Mouse (Mus musculus) limb, embryonic 14.5 days (tissue): ENCODE measurements at regions not wholly inside any gene's neighbourhood (a gene's known extent, or its start where the extent isn't known, plus 50 kb on each side); places are given as distances from the start of the nearest gene placed in this dataset.

Experiments
- ATAC-seq: fragments of 200-750 bp; cut with Nextera tagmentation; 2 replicates; pipeline ENCODE4 v1.8.0; 2017; ENCODE audit warnings: low read depth, moderate number of reproducible peaks, moderate TSS enrichment; ENCODE audit not compliant: low FRiP score
- DNase-seq: peaks from one replicate; pipeline ENCODE4 v3.0.0-alpha.2; 2015; ENCODE audit warnings: low spot score
- H3K27ac ChIP-seq: fragments of 300-500 bp; sonication (generic); replicated peaks from 2 replicates; pipeline ENCODE4 v1.5.1; 2014; ENCODE audit warnings: low read depth, mild to moderate bottlenecking, low read length, moderate library complexity, mixed read lengths
- H3K27me3 ChIP-seq: fragments of 300-500 bp; sonication (generic); 2 replicates; pipeline ENCODE4 v1.6.1; 2014; ENCODE audit warnings: low read length, mixed read lengths; ENCODE audit not compliant: control insufficient read depth, insufficient read depth
- H3K36me3 ChIP-seq: fragments of 300-500 bp; sonication (generic); 2 replicates; pipeline ENCODE4 v1.6.1; 2014; ENCODE audit warnings: mild to moderate bottlenecking, low read length, moderate library complexity, mixed read lengths; ENCODE audit not compliant: control insufficient read depth, insufficient read depth
- H3K4me1 ChIP-seq: fragments of 300-500 bp; sonication (generic); 2 replicates; pipeline ENCODE4 v1.6.1; 2014; ENCODE audit warnings: antibody characterized with exemption, low read length, mixed read lengths; ENCODE audit not compliant: control insufficient read depth, insufficient read depth
- H3K4me2 ChIP-seq: fragments of 300-500 bp; sonication (generic); replicated peaks from 2 replicates; pipeline ENCODE4 v1.6.1; 2014; ENCODE audit warnings: low read depth, mild to moderate bottlenecking, low read length, moderate library complexity; ENCODE audit not compliant: severe bottlenecking
- H3K4me3 ChIP-seq: fragments of 300-500 bp; sonication (generic); replicated peaks from 2 replicates; pipeline ENCODE4 v1.5.1; 2014; ENCODE audit warnings: low read length
- H3K9ac ChIP-seq: fragments of 300-500 bp; sonication (generic); 2 replicates; pipeline ENCODE4 v1.6.1; 2014; ENCODE audit warnings: mild to moderate bottlenecking, low read depth, low read length, moderate library complexity; ENCODE audit not compliant: severe bottlenecking
- H3K9me3 ChIP-seq: fragments of 300-500 bp; sonication (generic); 2 replicates; pipeline ENCODE4 v1.6.1; 2016; ENCODE audit warnings: low read length; ENCODE audit not compliant: control insufficient read depth
- POLR2A ChIP-seq: fragments of 200-500 bp; IDR thresholded peaks from 2 replicates; pipeline ENCODE4 v1.8.0; 2012; ENCODE audit warnings: inconsistent platforms, mild to moderate bottlenecking, moderate library complexity, borderline replicate concordance; ENCODE audit not compliant: insufficient read depth, insufficient read length; ENCODE audit errors: extremely low read depth
- WGBS: fragments of 180-500 bp; shearing (Covaris S2); extraction: QIAGEN DNeasy Blood & Tissue Kit; methylation state at CpG from one replicate; pipeline ENCODE4 v1.1.7; 2014; 5-methylcytosine and 5-hydroxymethylcytosine counted together

DNA sequence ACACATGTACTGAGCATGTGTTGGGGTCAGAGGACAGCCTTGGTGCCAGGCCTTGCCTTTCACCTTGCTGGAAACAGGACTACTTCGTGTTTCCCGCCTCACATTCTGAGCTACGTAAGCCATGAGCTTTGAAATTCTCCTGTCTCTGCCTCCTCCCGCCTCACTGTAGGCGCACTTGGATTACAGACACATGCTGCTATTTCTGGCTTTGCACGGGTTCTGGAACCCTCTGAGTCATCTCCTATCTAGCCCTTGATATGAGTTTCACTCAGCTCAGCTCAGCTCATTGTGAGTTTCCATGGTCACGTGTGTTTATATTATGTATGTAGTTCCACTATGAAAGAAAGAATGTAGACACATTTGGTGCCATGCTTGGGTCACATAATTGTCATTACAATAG, 100.9 kb upstream of the Tmem108 start:
- Histone ChIP-seq H3K4me3 (no peak overlapping the region), H3K4me1 (no peaks in the 10 kb centered on the region), H3K36me3 (no peaks in the 10 kb centered on the region), H3K9ac (no peak overlapping the region), H3K9me3 (no peaks in the 10 kb centered on the region), H3K27ac (no peak overlapping the region), H3K4me2 (no peak overlapping the region), H3K27me3 (no peaks in the 10 kb centered on the region)
- no peak for TF ChIP-seq POLR2A
- DNase-seq (no peak), ATAC-seq (no peak)
- 89% methylated on average over 7 of the region's 7 CpGs for WGBS

DNA sequence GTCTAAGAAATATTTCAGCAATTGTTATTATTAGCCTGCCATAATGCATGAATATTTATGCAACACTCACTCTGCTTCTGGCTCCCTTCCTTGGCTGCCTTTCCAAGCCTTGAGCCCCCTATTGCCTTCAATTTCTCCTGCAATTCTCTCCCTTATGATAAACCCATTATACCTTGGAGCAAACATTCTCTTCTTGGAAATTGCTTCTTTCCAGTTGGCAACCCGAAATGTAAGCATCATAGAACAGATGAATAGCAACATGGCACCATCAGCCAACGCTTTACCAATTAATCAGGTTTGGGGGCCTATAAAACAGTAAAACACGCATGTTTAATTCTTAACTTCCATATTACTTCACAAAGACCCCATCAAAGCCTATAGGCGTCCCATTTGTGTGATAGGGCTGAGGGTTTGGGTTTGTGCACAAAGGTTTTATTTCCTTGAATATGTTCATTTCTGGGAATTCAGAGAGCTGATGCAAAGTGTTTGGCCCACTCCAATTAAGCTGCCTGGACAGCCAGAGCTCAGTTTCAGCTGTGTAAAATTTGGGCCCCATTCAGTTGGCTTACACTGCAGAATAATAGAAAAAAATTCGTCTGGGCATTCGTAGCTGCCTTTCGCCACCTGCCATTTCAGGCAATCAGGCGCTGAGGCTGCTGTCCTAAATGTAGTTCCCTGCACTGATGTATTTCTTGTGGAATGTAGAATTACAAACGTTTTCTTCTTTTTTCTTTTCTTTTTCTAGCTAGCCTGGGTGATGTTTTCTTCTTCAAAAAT, 106.0 kb upstream of the Tmem108 start:
- Histone ChIP-seq H3K9ac (no peak overlapping the region), H3K4me3 (no peak overlapping the region), H3K36me3 (no peaks in the 10 kb centered on the region), H3K27ac (no peak overlapping the region), H3K27me3 (no peaks in the 10 kb centered on the region), H3K4me1 (no peaks in the 10 kb centered on the region), H3K9me3 (no peaks in the 10 kb centered on the region), H3K4me2 (no peak overlapping the region)
- TF ChIP-seq POLR2A: no peak
- WGBS: 72% methylated on average over 9 of the region's 9 CpGs
- DNase-seq (no peak), ATAC-seq (no peak)

DNA sequence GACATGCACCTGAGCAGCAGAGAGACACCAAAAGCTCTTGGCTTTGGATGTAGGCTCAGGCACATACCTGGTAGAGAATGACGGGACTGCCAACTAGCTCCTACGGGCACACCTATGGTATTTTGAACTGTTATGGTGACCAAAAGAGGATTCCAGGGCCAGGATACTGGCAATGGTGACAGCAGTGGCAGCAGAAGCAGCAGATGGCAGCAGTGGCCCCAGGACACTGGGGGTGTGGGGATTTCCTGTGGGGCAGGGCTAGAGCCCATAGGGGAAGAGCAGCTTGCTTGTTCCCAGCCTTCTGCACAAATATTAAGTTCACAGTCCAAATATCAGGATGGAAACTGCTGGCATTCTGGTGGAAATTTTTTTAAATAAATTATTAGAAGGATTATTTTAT, 107.6 kb upstream of the Tmem108 start:
- Histone ChIP-seq H3K9ac (no peak overlapping the region), H3K4me1 (no peaks in the 10 kb centered on the region), H3K4me2 (no peak overlapping the region), H3K36me3 (no peaks in the 10 kb centered on the region), H3K27me3 (no peaks in the 10 kb centered on the region), H3K4me3 (no peak overlapping the region), H3K27ac (no peak overlapping the region), H3K9me3 (no peaks in the 10 kb centered on the region)
- 92% methylated on average over 2 of the region's 2 CpGs for WGBS
- TF ChIP-seq POLR2A: no peak
- no peak for DNase-seq
- ATAC-seq: no peak

DNA sequence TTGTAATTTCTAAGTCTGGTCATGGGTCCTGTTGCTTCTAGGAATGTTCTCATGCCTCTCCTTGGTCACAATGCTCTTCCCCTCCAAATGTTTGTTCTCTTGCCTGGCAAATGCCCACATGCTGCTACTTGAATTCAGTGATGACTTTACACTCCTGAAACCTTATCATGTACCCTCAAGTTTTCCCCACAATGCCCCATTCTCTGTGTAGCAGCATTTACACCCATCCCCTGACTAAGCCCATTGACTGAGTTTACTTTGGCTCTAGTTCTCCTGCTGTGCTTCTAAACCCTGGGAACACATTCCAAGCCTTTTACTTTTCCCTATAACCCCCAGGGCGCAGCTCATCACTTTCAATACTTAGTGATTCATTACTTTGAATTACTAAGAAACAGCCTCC, 110.5 kb upstream of the Tmem108 start:
- Histone ChIP-seq H3K4me1 (no peaks in the 10 kb centered on the region), H3K36me3 (no peaks in the 10 kb centered on the region), H3K4me2 (no peak overlapping the region), H3K9me3 (no peaks in the 10 kb centered on the region), H3K9ac (no peak overlapping the region), H3K27ac (no peak overlapping the region), H3K4me3 (no peak overlapping the region), H3K27me3 (no peaks in the 10 kb centered on the region)
- DNase-seq (no peak), ATAC-seq (no peak)
- WGBS: 67% methylated on average over 1 of the region's 1 CpGs
- no peak for TF ChIP-seq POLR2A

DNA sequence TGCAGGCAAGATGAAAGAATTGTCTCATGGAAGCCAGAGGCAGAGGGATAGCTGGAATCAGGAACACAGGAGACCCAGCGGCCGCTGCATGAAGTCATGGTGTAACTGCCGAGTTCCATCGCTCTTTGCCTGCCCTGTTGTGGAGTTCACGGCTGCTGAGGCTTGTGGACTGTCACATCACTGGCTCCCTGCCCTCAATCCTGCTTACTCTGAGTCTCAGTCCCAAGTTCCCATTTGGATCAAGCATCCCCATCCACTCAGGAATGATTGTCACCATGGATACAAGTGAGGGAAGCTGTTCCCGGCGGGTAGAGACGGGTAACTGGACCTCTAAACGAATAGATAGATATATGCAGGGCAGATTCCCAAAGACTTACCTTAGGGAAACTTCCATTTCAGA, 112.2 kb upstream of the Tmem108 start:
- Histone ChIP-seq H3K4me3 (no peak overlapping the region), H3K4me2 (no peak overlapping the region), H3K27ac (no peak overlapping the region), H3K9me3 (no peaks in the 10 kb centered on the region), H3K27me3 (no peaks in the 10 kb centered on the region), H3K9ac (no peak overlapping the region), H3K4me1 (no peaks in the 10 kb centered on the region), H3K36me3 (no peaks in the 10 kb centered on the region)
- no peak for TF ChIP-seq POLR2A
- WGBS: 82% methylated on average over 9 of the region's 9 CpGs
- ATAC-seq (no peak), DNase-seq (peak; percentile 23)
